Mouse (Mus musculus) ES-Bruce4 (cell line): ENCODE results near the gene Cnpy4.

Source experiments
- CTCF ChIP-seq: IDR thresholded peaks from one replicate; pipeline ENCODE4 v1.8.1; 2011; ENCODE audit warnings: low read depth, low read length
- EP300 ChIP-seq: IDR thresholded peaks from 2 replicates; pipeline ENCODE4 v1.6.1; 2011; ENCODE audit warnings: low read depth, low read length; ENCODE audit not compliant: insufficient read depth

DNA sequence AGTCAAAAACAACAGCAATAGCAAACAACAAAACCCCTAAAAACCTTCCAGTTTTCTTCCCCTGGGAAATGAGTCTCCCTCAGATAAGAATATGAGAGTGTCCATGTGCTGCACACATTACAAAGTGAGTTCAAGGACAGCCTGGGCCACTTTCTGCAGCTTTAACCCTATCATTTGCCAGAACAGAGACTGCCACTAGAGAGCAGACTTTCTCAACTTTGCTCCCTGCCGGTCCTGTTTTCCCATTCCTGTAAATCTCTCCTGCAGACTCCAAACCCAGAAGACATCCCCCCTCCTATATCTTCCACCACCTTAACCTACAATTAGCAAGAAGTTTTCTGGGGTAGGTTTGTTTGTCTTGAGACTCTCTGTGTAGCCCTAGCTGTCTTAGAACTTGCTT is 12.3 kb downstream of the Cnpy4 start:
- TF ChIP-seq CTCF, result peak; percentile 32
- TF ChIP-seq EP300, result no peak
